Mouse (Mus musculus): ENCODE data around the gene Mmp7. TPM values are rescaled to one million over a fixed set of nuclear protein-coding genes. Genes with fewer than 3 reads are reported as not detected.

Gene Mmp7
- total RNA-seq (2021), result not detected

DNA sequence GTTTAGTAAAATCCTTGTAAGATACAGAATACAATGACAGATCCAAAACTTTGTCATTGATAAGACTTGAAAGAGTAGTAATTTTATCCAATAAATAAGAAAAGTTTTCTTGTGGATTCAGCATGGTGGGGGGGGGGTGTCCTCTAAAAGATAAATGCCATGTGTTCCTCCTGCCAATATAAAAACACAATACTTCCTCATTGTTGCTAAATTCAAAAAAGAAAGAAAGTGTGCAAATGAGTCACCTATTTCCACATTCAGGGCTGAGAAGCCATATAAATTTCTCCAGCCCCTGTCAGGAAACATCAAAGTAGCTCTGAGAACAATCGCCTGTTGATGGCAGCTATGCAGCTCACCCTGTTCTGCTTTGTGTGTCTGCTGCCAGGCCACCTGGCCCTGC is at the start of gene Mmp7:
Gene Mmp7 (plus strand): TSS at position 301 of the 400 bp plus-strand sequence.
- intact Hi-C loops (cut with DNase I), result no loop called here

DNA sequence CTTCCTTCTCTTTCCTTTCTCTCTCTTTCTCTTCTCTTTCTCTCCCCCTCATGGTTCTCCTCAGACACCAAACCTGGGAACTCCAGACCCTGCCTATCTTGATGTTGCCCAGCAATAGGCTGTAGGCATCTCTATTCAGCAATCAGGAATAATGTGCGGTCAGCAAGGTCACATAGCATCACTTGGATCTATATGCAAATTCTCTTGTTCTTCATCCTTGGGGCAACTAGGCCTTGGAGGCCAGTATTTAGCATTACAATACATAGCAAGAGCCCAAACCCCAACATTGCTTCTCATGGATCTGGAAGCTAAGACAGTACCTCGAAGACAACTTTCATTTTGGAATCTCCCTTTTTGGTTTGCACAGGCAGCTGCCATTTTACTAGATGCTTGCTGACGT is 44.0 kb upstream of the Mmp7 start:
- DNase-seq (ENCODE audit: extremely low spot score in 1 of 2, low spot score in 2 of 2), result no peak
- intact Hi-C loops (cut with DNase I), result no loop called here

More for the DNA sequence above, at the start of gene Mmp7:
- DNase-seq (ENCODE audit: extremely low spot score in 1 of 2, low spot score in 2 of 2), result no peak

DNA sequence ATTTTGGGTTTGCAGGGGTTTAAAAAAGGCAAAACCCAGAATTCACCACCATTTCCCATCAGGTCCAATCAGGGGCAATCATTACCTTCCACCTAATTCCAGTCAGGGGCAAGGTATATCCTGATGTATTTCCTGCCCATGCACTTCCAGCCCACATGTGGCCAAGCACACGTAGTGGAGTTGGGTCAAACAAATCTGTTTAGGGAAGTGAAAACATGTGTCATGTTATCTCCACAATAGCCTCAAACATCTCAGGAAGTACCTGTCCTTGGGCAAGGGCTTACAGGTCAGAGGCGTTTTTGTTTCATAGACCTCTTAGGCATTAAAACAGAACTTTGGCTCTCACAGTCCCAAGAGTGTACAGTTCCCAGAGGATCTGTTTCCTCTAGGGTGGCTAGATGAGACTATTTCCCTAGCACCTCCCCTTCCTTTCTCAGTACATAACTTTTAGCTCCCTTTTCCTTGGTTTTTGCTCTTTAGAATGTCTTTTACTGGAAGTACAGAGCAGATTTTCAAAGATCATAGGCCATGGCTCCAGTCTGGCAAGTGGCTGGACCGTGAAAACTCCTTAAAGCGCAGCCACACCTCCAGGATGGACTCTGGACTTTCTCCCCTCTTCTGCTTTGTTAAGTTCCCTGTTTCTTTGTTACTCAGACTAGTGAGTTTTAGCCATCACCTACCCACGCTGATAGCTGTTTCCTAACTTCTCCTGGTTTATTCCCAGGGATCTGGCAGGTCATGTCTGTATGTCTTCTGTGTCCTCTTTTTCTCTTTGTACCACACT is 41.3 kb upstream of the Mmp7 start:
- intact Hi-C loops (cut with DNase I), result no loop called here
- no peak for DNase-seq (ENCODE audit: extremely low spot score in 1 of 2, low spot score in 2 of 2)

DNA sequence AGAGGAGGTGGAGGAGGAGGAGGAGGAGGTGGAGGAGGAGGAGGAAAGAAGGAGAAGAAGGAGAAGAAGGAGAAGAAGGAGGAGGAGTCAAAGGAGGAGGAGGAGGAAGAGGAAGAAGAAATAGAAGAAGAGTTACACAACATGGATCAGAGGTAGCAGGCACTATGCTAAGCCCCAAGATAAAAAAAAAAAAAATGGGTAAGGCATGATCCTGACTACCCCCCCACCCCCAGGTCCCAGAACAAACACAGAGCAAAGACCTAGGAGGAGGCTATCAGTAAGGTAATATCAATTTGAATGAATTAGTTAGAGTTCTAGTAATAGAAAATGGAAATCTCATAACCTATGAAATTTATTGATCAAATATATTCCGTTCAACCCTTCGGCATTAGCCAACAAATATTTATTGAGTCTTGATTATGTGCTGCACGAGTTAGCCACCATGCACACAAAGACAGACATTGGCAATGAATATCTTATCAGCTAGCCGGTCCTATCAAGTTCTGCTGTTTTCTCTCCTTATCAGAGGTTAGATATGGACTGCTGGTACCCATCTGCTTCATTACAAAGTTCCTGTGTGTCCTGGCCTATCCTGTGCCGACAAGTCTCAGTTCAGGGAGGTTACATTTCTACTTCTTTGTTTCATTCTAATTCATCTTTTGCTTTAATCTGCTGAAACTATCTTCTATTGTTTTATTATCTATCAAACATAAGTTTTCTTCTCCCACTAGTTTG is 39.4 kb upstream of the Mmp7 start:
- intact Hi-C loops (cut with DNase I), result no loop called here

DNA sequence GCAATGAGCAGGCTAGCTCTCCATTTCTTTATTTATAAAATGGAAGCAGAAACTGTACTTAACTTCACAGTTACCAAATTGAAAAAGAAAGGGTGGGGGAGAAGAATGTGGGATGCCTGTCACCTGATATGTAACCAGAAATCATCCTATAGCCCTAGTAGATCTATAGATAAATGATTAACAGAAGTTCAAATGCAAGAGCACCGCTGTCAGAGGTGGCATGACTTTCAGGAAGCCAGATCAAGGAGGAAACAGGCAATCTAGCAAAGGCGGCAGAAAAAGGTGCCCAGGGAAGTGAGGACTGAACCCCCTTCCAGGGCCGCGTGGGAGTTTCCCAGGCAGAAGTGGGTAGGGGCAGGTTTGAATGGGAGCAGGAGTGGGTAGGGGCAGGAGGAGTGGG is 33.9 kb upstream of the Mmp7 start:
- intact Hi-C loops (cut with DNase I), result no loop called here
- no peak for DNase-seq (ENCODE audit: extremely low spot score in 1 of 2, low spot score in 2 of 2)

More for the DNA sequence above, 39.4 kb upstream of the Mmp7 start:
- DNase-seq (ENCODE audit: extremely low spot score in 1 of 2, low spot score in 2 of 2), result no peak

DNA sequence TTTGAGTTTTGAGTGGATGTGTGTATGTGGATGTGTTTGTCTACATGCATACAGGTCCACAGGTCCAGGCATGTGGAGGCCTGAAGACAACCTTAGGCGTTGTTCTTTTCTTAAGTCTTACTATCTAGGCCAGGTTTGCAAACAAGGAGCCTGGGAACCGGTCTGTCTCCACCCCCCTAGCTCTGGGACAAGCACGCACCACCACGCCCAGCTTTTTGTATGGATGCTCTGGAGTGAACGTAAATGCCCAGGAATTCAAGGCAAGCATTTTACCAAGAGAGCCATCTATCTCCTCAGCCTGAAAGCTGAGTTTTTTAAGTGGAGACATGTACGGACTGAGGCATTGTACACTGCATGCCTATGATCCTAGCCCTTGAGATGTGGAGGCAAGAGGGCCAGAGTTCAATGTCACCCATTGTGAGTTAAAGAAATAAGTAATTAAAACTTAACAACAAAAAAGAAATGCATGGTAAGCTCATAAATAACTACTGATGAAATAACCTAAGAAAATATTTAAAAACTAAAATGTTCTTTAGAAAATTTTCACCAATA is 32.3 kb upstream of the Mmp7 start:
- no peak for DNase-seq (ENCODE audit: extremely low spot score in 1 of 2, low spot score in 2 of 2)
- intact Hi-C loops (cut with DNase I), result no loop called here

DNA sequence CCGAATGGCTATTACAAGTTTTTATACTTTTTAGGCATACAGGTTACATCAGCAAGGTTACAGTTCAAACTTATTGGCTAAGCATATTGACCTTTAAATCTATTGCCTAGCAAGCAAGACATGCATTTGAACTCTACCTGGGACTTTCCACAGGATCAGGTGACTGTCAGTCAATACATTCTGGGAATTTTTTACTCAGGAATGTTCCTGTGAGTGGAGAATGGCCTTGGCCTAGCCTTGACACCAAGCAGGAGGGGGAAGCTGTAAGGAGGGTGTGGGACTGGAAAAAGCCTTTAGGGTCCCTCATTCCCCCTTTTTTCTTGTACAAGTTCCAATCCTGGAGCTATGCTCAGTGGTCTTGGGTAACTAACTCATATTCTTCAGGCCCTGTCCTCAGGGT is 30.5 kb upstream of the Mmp7 start:
- intact Hi-C loops (cut with DNase I), result no loop called here
- no peak for DNase-seq (ENCODE audit: extremely low spot score in 1 of 2, low spot score in 2 of 2)

DNA sequence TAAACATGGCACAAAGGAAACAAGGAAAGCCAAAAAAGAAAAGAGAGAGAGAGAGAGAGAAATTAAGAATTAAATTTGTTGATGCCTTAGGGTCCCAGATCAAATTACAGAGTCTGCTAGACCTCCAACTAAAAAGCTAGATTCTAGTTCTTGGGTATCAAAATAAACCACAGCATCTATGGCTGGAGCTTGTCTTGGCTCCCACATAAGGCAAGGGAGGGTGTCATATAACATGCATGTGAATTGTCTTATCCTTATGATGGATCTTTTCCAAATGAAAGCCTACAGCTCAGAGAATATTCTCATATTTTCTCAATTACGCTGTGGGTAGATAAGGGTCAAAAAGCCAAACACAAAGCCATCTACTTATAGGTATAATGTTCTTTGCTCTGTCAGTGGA is 22.2 kb upstream of the Mmp7 start:
- DNase-seq (ENCODE audit: extremely low spot score in 1 of 2, low spot score in 2 of 2), result no peak
- intact Hi-C loops (cut with DNase I), result no loop called here

DNA sequence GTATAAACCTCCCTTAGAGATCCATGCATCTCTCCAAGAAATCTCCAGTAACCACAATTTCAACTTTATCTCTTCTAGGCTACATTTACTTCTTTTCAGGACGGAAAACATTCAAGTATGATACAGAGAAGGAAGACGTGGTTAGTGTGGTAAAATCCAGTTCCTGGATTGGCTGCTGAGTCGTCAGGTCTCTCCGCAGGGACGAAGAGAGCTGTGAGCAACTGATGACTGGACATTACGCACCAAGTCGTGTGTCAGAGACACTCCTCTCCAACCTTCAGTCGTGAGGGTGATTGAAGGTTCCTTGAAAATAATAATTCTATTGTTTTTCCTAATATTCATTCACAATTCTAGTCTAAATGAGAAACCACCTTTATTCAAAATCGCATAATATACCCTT is 18.9 kb upstream of the Mmp7 start:
- intact Hi-C loops (cut with DNase I), result no loop called here
- DNase-seq (ENCODE audit: extremely low spot score in 1 of 2, low spot score in 2 of 2), result no peak

DNA sequence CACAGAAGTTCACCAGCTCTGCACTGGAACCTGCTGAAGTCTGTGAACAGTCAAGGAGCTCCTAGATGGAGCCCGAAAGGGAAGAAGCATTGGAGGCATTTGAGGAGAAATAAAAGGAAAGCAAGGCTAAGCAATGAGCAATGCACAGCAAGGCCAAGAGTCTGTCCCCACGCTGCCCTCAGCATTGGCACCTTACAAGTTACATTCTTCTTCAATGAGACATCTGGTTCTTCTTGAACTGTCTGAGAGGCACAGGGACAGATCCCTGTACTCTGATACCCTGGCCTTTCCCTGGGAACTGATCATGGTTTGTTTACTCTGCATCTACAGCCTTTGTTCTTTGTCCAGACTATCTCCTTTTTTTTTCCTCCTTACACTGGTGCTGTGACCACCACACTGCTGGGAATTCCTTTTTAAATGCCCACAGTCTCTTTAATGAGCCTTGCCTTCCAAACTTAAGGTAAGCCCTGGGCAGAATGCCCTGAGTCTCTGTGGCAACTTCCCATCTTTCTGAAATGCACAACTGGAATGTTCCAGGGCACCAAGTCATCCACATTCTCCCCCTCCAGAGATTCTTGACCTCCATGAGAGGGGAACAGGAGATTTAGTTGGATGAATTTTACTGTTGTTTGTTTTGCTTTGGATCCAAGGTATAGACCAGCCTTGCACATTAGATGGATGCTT is 13.6 kb upstream of the Mmp7 start:
- no peak for DNase-seq (ENCODE audit: extremely low spot score in 1 of 2, low spot score in 2 of 2)
- intact Hi-C loops (cut with DNase I), result no loop called here

DNA sequence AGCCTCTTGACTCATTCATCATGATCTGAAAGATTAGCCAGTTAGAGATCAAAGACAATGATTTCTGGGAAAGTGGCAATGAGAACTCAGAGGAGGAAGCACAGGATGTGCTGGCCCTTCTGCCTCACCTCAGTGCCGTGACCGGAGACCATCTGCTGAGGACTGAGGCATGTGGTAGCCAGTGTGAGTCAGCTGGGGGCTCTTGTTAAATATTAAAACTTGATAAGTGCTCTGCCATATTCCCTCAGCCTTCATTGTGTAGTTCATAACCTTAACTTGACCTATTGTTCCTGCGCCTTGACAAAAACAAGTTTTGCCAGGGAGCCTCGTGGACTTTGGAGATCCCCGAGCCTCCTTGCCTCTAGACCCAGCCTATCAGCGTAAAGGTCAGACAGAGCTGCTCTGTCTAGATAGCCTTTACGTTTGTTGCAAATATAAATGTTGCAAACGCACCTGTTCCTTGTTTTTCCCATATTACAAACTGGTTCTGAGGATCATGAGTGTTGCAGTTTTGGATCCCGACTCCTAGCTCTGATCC is 9.7 kb upstream of the Mmp7 start:
- intact Hi-C loops (cut with DNase I), result no loop called here
- no peak for DNase-seq (ENCODE audit: extremely low spot score in 1 of 2, low spot score in 2 of 2)

DNA sequence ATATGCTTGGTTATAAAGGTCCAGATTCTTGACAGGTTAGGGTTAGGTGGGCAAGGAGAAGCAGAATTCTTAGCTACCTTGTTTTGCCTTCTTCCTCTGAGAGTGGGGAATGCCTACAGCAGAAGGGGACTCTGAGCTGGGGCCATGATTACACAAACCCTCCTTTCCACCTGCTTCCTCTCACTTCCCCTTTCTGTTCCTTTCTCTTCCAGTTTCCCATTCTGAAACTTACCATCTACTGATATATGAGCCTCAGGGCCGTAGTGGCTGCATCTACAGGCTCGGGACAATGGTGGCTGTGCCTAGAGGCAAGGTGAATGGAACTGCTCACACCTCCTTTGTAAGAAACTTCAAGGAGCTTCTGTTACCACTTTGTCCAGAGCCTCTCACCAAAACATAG is 5.9 kb upstream of the Mmp7 start:
- intact Hi-C loops (cut with DNase I), result no loop called here
- no peak for DNase-seq (ENCODE audit: extremely low spot score in 1 of 2, low spot score in 2 of 2)

DNA sequence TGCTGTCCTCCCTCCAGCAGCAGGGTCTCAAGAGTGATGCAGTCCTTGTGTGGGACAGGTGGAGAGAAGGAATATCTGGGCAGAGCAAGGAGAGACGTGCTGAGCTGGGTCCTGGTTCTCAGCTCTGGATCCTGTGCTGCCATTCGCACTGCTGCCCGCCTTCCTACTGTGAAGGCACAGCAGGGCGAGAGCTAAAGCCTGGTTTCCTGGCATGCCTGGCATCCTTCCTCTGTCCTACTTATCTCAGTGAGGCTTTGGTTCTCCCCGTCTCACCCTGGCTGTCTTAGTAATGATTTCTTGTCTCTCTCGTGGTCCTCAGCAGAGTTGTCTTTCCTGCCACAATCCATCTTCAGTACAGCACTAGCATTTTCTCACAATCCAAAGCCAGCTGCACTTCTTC is 2.1 kb upstream of the Mmp7 start:
- DNase-seq (ENCODE audit: extremely low spot score in 1 of 2, low spot score in 2 of 2), result no peak
- intact Hi-C loops (cut with DNase I), result no loop called here

DNA sequence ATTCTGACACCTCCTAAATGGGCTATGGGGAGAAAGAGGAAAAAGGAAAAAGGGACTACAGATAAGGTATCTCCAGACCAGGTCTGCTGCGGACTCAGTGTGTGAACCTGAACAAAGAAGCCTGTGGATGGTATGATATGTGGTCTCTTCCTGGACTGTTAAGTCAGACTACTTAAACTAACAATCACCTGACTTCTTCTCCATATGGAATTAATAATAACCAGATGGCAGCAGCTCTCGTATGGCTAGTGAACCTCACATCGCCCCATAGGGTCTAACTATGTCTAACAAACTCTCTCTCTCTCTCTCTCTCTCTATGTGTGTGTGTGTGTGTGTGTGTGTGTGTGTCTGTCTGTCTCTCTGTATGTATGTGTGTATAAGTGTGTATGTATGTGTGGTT is 2.1 kb downstream of the Mmp7 start:
- DNase-seq (ENCODE audit: extremely low spot score in 1 of 2, low spot score in 2 of 2), result no peak
- intact Hi-C loops (cut with DNase I), result no loop called here

DNA sequence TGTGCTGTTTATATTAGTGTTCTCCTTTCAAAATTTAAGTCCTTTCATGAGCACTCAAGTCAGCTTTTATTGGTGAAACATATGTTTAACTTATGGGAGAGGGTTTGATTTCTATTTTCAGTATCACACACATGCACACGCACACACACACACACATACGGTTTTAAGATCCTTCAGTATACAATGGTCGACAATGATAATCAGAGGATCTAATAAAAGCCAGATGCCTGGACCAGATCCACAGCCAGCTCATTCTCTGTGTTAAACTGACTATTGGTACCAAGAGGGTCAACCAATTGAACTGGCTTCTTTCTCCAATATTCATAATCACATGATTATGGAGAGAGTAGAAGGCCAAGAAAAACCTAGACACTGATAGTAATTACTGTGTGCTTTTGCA is 3.8 kb downstream of the Mmp7 start:
- DNase-seq (ENCODE audit: extremely low spot score in 1 of 2, low spot score in 2 of 2), result no peak
- intact Hi-C loops (cut with DNase I), result no loop called here

DNA sequence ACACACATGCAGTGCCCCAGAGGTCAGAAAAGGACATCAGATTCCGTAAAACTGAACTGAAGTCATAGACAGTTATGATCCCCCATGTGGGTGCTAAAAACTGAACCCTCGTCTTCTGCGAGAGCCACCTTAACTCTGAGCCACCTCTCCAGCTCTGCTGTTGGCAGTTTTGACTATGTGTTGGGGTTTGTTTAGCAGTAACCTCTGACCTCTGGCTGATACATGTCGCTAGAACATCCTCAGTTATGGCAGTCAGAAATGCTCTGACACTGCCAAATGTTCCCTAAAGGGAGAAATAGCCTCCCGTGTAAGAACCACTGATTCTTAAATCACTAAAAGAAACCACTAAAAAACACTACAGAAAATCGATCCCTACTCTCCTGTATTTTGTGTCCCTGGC is 16.8 kb downstream of the Mmp7 start:
- no peak for DNase-seq (ENCODE audit: extremely low spot score in 1 of 2, low spot score in 2 of 2)
- intact Hi-C loops (cut with DNase I), result no loop called here

DNA sequence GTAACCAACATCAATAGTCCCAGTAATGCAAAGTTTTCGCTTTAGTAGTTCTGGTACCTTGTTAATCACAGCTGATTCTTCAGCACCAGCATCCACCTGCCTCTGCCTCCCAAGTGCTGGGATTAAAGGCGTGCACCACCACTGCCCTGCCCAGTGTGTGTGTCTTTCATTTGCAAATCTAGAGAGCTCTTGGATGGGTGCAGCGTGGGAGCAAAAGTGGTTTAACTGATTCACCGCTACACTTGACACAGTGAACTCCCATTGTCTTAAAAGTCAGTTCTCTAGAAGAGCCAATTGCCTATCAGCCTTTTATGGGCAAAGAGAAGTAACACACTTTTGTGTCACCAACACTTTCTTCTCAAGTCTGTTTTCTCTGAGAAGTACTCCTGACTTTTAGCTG is 19.3 kb downstream of the Mmp7 start:
- intact Hi-C loops (cut with DNase I), result loop anchor here (5.0 to 10.0 kb wide), 4 partner anchors 114 to 514 kb away; no protein-coding TSS in a partner anchor
- DNase-seq (ENCODE audit: extremely low spot score in 1 of 2, low spot score in 2 of 2), result no peak

DNA sequence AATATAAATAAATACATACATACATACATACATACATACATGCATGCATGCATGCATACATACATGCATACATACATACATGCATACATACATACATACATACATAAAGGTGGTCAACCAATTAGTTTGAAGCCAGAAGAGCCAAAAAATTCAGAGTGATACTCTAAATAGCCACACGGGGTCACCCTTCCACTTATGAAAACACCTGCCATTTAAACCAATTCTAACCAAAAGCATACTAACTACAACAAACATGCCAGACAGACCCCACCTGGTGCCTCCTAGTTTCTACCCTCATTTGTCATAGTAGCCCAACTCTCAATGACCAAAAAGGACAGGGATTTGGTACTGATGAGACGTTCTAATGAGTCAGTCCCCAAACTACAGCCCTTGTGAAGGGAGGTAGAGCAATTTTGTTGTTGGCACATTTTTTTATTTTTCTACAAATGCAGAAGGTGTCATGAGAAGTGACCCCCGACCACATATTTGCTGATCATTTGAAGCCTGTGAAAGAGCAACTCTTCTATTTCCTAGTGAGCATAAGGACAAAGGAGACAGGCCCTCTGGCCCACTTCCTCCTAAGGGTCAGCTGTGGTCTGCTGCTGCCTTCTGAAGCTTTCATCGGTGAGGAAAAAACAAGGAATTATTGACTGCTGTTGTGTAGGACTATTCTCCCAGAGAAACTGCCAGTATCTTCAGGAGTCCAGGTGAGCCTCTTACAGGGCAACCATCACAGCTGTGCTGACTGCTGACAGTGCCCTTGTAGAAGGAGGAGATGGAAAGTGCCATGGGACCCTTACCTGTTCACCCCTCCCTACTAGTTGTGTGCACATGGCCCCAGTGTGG is 22.4 kb downstream of the Mmp7 start:
- intact Hi-C loops (cut with DNase I), result loop anchor here (5.0 to 10.0 kb wide), 4 partner anchors 111 to 511 kb away; no protein-coding TSS in a partner anchor
- DNase-seq (ENCODE audit: extremely low spot score in 1 of 2, low spot score in 2 of 2), result peak in 1 of 2 experiments; percentile 30

DNA sequence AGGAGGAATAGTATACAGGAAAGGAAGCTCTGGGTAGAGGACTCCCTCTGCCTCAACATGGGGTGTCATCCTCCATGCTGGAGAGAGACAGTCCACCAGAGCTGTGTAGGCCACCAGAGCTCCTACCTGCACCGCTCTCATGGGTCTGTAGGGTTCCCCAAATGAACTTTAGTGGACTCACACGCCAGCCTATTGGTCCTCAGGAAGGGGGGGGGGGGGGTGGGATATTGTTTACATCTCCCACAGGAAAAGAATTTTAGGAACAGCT is 23.0 kb downstream of the Mmp7 start:
- intact Hi-C loops (cut with DNase I), result loop anchor here (5.0 to 10.0 kb wide), 4 partner anchors 110 to 510 kb away; no protein-coding TSS in a partner anchor
- DNase-seq (ENCODE audit: extremely low spot score in 1 of 2, low spot score in 2 of 2), result no peak
